In genomic region chr8:12477449-12478401, GRCm38 (mm10) we compare ENCODE assay signal across 8 mouse cellular contexts.
DNase-seq lines count a peak whose midpoint lies in the region; ATAC-seq lines count a peak whose summit lies in the region.

No protein-coding gene starts in this region.

- H3K4me1 ChIP-seq in heart, embryonic 13.5 days, result 0 out of 2 replicates have a peak, but pooled peaks cover 5% of the 10 kb centered on the region
- H3K4me1 ChIP-seq in forebrain, embryonic 16.5 days (replicated peaks; ENCODE audit: control insufficient read depth, insufficient read depth, low read length), result peaks cover 14% of the 10 kb centered on the region
- H3K4me1 ChIP-seq in midbrain, embryonic 13.5 days (replicated peaks), result peaks cover 47% of the 10 kb centered on the region

- no peak for DNase-seq in heart, adult 9 months (ENCODE audit: low spot score in 2 of 2)
- peak; percentile 67 for DNase-seq in ZHBTc4 (ENCODE audit: low read depth, low spot score)
- DNase-seq in layer of hippocampus, adult 11-12 months (ENCODE audit: low spot score), result no peak

- peaks cover 6% of the 10 kb centered on the region; the same call in 1 of the 2 replicates for H3K9me3 ChIP-seq in heart, embryonic 13.5 days
- H3K9me3 ChIP-seq in forebrain, embryonic 16.5 days (ENCODE audit: control insufficient read depth, low read length), result no peaks in the 10 kb centered on the region
- H3K9me3 ChIP-seq in midbrain, embryonic 13.5 days, result no peaks in the 10 kb centered on the region

- no peaks in the 10 kb centered on the region for H3K36me3 ChIP-seq in heart, embryonic 13.5 days
- no peaks in the 10 kb centered on the region for H3K36me3 ChIP-seq in forebrain, embryonic 16.5 days (ENCODE audit: control insufficient read depth, insufficient read depth)
- no peaks in the 10 kb centered on the region for H3K36me3 ChIP-seq in midbrain, embryonic 13.5 days

- 10% methylated on average over 39 of the region's 39 CpGs for WGBS in heart, embryonic 13.5 days
- WGBS in forebrain, embryonic 16.5 days, result 8% methylated on average over 39 of the region's 39 CpGs
- 6% methylated on average over 39 of the region's 39 CpGs for WGBS in midbrain, embryonic 13.5 days

- peak overlapping the region; percentile 55; the same call in 1 of the 2 replicates for H3K9ac ChIP-seq in heart, embryonic 13.5 days
- peak overlapping the region; percentile 39 for H3K9ac ChIP-seq in forebrain, embryonic 16.5 days (replicated peaks; ENCODE audit: low read depth, low read length)
- H3K9ac ChIP-seq in midbrain, embryonic 13.5 days (replicated peaks), result peak overlapping the region; percentile 49

- peaks cover 93% of the 10 kb centered on the region for H3K27me3 ChIP-seq in heart, embryonic 13.5 days (replicated peaks)
- H3K27me3 ChIP-seq in forebrain, embryonic 16.5 days (replicated peaks; ENCODE audit: control insufficient read depth, insufficient read depth, low read length), result no peaks in the 10 kb centered on the region
- H3K27me3 ChIP-seq in midbrain, embryonic 13.5 days, result peaks cover 42% of the 10 kb centered on the region

- ATAC-seq in heart, embryonic 13.5 days (ENCODE audit: extremely low read depth, insufficient number of reproducible peaks, low FRiP score, low TSS enrichment), result no peak
- peak; percentile 49; the same call in 1 of the 2 replicates for ATAC-seq in forebrain, embryonic 16.5 days
- peak; percentile 78 for ATAC-seq in midbrain, embryonic 13.5 days
- ATAC-seq in frontal cortex, adult (ENCODE audit: low TSS enrichment), result no peak
- ATAC-seq in megakaryocyte progenitor cell, adult 5-6 weeks (replicated peaks; ENCODE audit: poor library complexity), result no peak

- H3K27ac ChIP-seq in heart, embryonic 13.5 days (replicated peaks), result no peak overlapping the region
- H3K27ac ChIP-seq in forebrain, embryonic 16.5 days (ENCODE audit: low read length), result peak overlapping the region; percentile 24; the same call in 1 of the 2 replicates
- H3K27ac ChIP-seq in midbrain, embryonic 13.5 days, result peak overlapping the region; percentile 73

- H3K4me2 ChIP-seq in heart, embryonic 13.5 days, result peak overlapping the region; percentile 73
- H3K4me2 ChIP-seq in forebrain, embryonic 16.5 days (ENCODE audit: low read length), result peak overlapping the region; percentile 58
- peak overlapping the region; percentile 64 for H3K4me2 ChIP-seq in midbrain, embryonic 13.5 days (replicated peaks)

- H3K4me3 ChIP-seq in heart, embryonic 13.5 days, result peak overlapping the region; percentile 47
- peak overlapping the region; percentile 36 for H3K4me3 ChIP-seq in forebrain, embryonic 16.5 days (replicated peaks; ENCODE audit: low read length)
- H3K4me3 ChIP-seq in midbrain, embryonic 13.5 days (replicated peaks), result peak overlapping the region; percentile 38

Comparison
In these comparisons a context has a peak if more than half of its experiments do, and no peak if none do; other contexts are left out.
1. ATAC-seq: peak in forebrain, embryonic 16.5 days (single experiment) and midbrain, embryonic 13.5 days (single experiment); none in heart, embryonic 13.5 days (single experiment), frontal cortex, adult (single experiment) and megakaryocyte progenitor cell, adult 5-6 weeks (single experiment).
2. Peak in every context shown above with its lines, with median percentiles within 50 percentile points of each other: H3K4me2 ChIP-seq, H3K4me3 ChIP-seq and H3K9ac ChIP-seq.